Mouse (Mus musculus) limb, embryonic 12.5 days (tissue): ENCODE results near the gene Procr. TPM values are rescaled to one million over a fixed set of nuclear protein-coding genes. Genes with fewer than 3 reads are reported as not detected.

Experiments used
- ATAC-seq: fragments of 200-750 bp; cut with Nextera tagmentation; 2 replicates; pipeline ENCODE4 v1.8.0; 2017; ENCODE audit warnings: low read depth, moderate TSS enrichment; ENCODE audit not compliant: insufficient number of reproducible peaks, insufficient read depth, low FRiP score, low TSS enrichment
- H3K27ac ChIP-seq: fragments of 300-500 bp; sonication (generic); 2 replicates; pipeline ENCODE4 v1.5.1; 2016; ENCODE audit warnings: mild to moderate bottlenecking, moderate library complexity
- H3K27me3 ChIP-seq: fragments of 300-500 bp; sonication (generic); 2 replicates; pipeline ENCODE4 v1.6.1; 2016; ENCODE audit warnings: mild to moderate bottlenecking, moderate library complexity
- H3K36me3 ChIP-seq: fragments of 300-500 bp; sonication (generic); 2 replicates; pipeline ENCODE4 v1.6.1; 2016; ENCODE audit warnings: mild to moderate bottlenecking, moderate library complexity
- H3K4me1 ChIP-seq: fragments of 300-500 bp; sonication (generic); replicated peaks from 2 replicates; pipeline ENCODE4 v1.6.1; 2016
- H3K4me2 ChIP-seq: fragments of 300-500 bp; sonication (generic); 2 replicates; pipeline ENCODE4 v1.6.1; 2016; ENCODE audit warnings: mild to moderate bottlenecking, moderate library complexity
- H3K4me3 ChIP-seq: fragments of 300-500 bp; sonication (generic); replicated peaks from 2 replicates; pipeline ENCODE4 v1.5.1; 2016; ENCODE audit warnings: mild to moderate bottlenecking
- H3K9ac ChIP-seq: fragments of 300-500 bp; sonication (generic); replicated peaks from 2 replicates; pipeline ENCODE4 v1.6.1; 2016; ENCODE audit warnings: mild to moderate bottlenecking, moderate library complexity
- H3K9me3 ChIP-seq: fragments of 300-500 bp; sonication (generic); 2 replicates; pipeline ENCODE4 v1.6.1; 2016; ENCODE audit warnings: mild to moderate bottlenecking, moderate library complexity
- WGBS: fragments of 180-500 bp; shearing (Covaris S2); methylation state at CpG from one replicate; pipeline ENCODE4 v1.1.7; 2016; 5-methylcytosine and 5-hydroxymethylcytosine counted together
- polyA plus RNA-seq: library from polyadenylated mRNA; unstranded; fragments of >200 nt; fragmentation: Nextera tagmentation; extraction: Ambion mirVana; gene quantifications from 2 replicates; pipeline ENCODE4 v1.2.1, GENCODE M21; 2016

Gene Procr
- polyA plus RNA-seq, 1 experiment from 2014 or later = 3.5 TPM

GRCm38 (mm10) chr2:155779066-155779465 lies 28.1 kb downstream of the Procr start:
- H3K36me3 ChIP-seq = no peaks in the 10 kb centered on the region
- H3K27ac ChIP-seq = no peak overlapping the region
- peaks cover 50% of the 10 kb centered on the region for H3K27me3 ChIP-seq
- H3K4me2 ChIP-seq = no peak overlapping the region
- H3K4me3 ChIP-seq = no peak overlapping the region
- 33% methylated on average over 6 of the region's 7 CpGs for WGBS
- H3K4me1 ChIP-seq = peaks cover 7% of the 10 kb centered on the region; the same call in 1 of the 2 replicates
- no peak for ATAC-seq
- no peaks in the 10 kb centered on the region for H3K9me3 ChIP-seq
- no peak overlapping the region for H3K9ac ChIP-seq

DNA sequence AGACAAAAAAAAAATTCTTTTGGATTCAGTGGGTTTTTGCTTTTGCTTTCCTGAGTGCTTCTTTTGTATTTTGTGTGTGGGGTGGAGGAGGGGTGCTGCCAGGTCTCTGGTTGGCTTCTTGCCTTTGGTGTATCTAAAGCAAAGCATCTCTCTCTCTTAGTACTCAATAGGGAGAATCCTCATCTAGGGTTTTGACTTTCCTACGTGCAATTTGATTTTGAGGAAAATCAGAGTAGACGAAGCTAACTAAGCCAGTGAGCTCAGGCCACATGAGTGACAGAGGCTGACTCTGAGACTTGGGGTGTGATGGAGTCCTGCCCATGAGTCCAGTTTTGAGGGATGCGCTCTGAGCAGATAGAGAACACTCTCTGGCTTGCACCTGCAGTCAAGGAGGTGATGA lies 28.6 kb downstream of the Procr start:
- H3K4me3 ChIP-seq = no peak overlapping the region
- peaks cover 47% of the 10 kb centered on the region for H3K27me3 ChIP-seq
- no peak overlapping the region for H3K4me2 ChIP-seq
- 80% methylated on average over 3 of the region's 3 CpGs for WGBS
- no peaks in the 10 kb centered on the region for H3K36me3 ChIP-seq
- peaks cover 7% of the 10 kb centered on the region; the same call in 1 of the 2 replicates for H3K4me1 ChIP-seq
- no peak overlapping the region for H3K9ac ChIP-seq
- no peaks in the 10 kb centered on the region for H3K9me3 ChIP-seq
- no peak overlapping the region for H3K27ac ChIP-seq
- no peak for ATAC-seq

DNA sequence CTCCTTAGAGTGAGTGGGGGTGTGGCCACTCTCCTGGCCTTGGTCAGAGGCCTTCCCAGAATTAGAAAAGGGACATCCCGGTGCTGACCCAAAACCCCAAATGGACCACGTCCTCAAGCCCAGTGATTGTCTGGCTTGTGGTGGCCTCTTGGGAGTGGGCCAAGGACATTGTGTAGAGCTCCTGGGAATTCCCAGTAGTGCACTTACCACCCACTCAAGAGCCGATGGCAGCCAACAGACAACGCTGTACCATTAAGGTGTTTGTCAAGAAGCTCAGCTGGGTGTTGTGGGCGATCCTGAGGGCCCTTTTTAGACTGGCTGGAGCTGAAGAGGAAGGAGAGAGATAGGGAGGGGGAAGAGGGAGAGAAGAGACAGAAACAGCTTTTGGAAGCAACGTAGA lies 33.6 kb downstream of the Procr start:
- no peak overlapping the region for H3K9ac ChIP-seq
- no peaks in the 10 kb centered on the region for H3K9me3 ChIP-seq
- H3K36me3 ChIP-seq = no peaks in the 10 kb centered on the region
- no peaks in the 10 kb centered on the region for H3K4me1 ChIP-seq
- no peak for ATAC-seq
- no peak overlapping the region for H3K27ac ChIP-seq
- WGBS = 80% methylated on average over 6 of the region's 6 CpGs
- no peak overlapping the region for H3K4me2 ChIP-seq
- H3K4me3 ChIP-seq = no peak overlapping the region
- H3K27me3 ChIP-seq = peaks cover 20% of the 10 kb centered on the region

DNA sequence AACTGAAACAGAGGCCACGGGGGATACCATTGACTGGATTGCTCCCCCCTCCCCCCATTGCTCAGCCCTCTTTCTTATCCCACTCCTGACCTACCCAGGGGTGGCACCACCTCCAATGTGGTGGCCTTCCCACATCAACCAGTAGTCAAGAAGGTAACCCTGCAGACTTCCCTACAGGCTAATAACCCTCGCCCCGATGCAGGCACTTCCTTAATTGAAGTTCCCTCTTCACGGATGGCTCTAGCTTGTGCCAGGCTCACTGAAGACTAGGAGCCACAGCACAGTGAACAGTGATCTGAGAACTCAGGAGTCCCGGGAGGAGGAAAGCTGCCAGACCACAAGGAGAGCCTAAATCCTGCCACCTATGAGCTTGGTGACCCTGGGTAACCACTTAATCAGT lies 36.0 kb downstream of the Procr start:
- Histone ChIP-seq H3K4me3 (no peak overlapping the region), H3K27me3 (peaks cover 17% of the 10 kb centered on the region), H3K4me2 (no peak overlapping the region), H3K9ac (no peak overlapping the region), H3K36me3 (no peaks in the 10 kb centered on the region), H3K4me1 (no peaks in the 10 kb centered on the region), H3K27ac (no peak overlapping the region), H3K9me3 (no peaks in the 10 kb centered on the region)
- no peak for ATAC-seq
- 72% methylated on average over 5 of the region's 5 CpGs for WGBS

DNA sequence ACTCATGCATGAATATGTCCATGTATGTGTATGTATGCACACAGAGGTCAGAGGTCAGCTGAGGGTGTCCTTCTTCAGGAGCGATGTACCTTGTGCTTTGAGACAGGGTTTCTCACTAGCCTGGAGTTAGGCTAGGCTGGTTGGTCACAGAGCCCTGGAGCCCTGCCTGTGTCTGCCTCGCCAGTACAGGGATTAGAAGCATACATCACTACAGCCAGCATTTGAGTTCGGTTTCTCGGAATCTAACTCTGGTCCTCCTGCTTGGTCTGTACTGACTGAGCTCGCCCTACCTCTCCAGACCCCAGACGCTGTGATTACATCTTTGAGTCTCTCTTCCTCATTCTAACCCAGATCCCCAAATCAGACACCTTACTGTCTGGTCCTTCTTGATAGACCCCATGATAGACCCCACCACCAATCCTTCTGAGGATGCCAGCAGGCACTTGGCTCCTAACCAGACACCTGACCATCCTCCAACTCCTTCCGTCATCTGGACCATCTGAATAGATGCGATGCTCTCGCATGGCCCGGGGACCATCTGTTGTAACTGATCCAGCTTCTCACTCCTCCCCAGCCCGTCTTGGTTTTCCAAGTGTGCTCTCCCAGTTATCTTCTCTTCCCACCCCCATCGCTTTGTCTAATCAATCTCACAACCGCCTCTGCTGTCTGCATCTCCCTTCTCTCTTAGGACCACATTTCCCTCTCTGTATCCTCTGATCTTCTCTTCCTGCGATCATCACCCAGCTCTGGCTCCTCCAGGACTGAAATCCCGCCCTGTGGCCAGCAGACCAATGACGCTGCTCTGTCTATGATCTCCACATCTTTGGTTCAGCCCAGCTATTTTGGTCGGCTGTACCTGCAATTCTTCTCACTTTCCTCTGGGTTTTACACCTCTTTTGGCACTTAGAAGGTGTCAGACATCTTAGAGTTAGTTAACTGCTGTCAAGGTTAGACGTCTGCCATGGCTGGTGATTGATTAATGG lies 37.3 kb downstream of the Procr start:
- Histone ChIP-seq H3K4me3 (no peak overlapping the region), H3K9me3 (no peaks in the 10 kb centered on the region), H3K36me3 (no peaks in the 10 kb centered on the region), H3K4me2 (no peak overlapping the region), H3K27ac (no peak overlapping the region), H3K27me3 (peaks cover 17% of the 10 kb centered on the region), H3K4me1 (peaks cover 5% of the 10 kb centered on the region; the same call in 1 of the 2 replicates), H3K9ac (no peak overlapping the region)
- WGBS = 59% methylated on average over 18 of the region's 18 CpGs
- no peak for ATAC-seq

GRCm38 (mm10) chr2:155792899-155793298 lies 42.0 kb downstream of the Procr start:
- Histone ChIP-seq H3K4me3 (no peak overlapping the region), H3K4me2 (peak overlapping the region; percentile 44), H3K36me3 (no peaks in the 10 kb centered on the region), H3K27ac (no peak overlapping the region), H3K4me1 (peaks cover 7% of the 10 kb centered on the region; the same call in 1 of the 2 replicates), H3K27me3 (peaks cover 11% of the 10 kb centered on the region), H3K9ac (no peak overlapping the region), H3K9me3 (no peaks in the 10 kb centered on the region)
- WGBS = 21% methylated on average over 12 of the region's 12 CpGs
- ATAC-seq = no peak

DNA sequence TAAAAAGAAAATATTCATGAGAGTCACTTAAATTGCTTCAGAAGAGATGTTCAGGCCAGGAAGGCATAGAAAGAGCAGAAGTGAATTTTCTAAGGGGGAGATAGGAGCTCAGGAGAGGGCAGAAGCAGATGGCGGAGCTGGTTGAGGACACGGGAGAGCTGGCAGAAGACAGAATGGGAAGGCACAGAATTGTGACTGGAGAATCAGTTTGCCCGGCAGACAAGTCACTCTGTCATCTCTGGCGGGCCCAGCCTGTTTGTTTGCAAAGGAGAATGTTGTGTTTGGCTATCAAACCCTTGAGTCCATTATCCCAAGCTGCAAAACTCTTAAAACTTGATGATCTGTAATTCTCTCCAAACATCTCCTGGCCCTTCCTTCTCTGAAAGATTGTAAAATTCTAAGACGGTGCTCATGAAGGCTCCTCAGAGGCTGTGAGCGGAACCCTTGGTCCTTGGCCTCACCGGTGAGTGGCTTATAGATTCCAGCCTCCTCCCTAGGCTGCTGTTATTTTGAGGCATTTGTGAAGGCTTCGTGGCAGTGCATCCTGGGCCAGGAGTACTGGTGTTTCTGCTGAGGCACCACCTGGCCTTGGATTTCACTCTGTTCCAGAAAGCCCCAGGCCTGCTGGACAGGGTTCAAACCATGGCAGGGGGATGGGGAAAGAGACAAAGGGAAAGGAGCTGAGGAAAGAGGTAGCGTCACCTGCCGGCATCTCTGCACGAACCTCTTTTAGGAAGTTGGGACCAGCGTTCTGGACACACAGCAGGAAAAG lies 43.9 kb downstream of the Procr start:
- Histone ChIP-seq H3K27ac (no peak overlapping the region), H3K36me3 (no peaks in the 10 kb centered on the region), H3K27me3 (peaks cover 2% of the 10 kb centered on the region; the same call in 1 of the 2 replicates), H3K9me3 (no peaks in the 10 kb centered on the region), H3K9ac (no peak overlapping the region), H3K4me3 (no peak overlapping the region), H3K4me1 (peaks cover 7% of the 10 kb centered on the region; the same call in 1 of the 2 replicates), H3K4me2 (no peak overlapping the region)
- 81% methylated on average over 12 of the region's 12 CpGs for WGBS
- ATAC-seq = no peak

DNA sequence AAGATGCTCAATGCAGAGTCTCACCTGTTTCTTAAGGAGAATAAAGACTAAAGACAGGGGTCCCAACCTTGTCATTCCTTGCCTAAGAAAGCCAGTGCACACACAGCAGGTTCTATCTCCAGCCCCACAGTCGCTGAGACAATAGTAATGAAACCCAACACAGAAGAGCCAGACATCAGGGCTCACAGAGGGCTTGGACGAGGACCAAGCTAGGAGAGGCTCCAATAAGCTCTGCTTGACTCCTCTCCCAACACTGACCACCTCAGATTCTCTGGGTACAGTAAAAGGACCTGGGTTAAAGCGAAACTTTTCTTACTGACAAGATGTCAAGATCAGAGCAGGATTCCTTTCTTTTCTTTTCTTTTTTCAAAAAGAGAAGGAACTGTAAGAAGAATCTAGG lies 47.7 kb downstream of the Procr start:
- 62% methylated on average over 3 of the region's 3 CpGs for WGBS

DNA sequence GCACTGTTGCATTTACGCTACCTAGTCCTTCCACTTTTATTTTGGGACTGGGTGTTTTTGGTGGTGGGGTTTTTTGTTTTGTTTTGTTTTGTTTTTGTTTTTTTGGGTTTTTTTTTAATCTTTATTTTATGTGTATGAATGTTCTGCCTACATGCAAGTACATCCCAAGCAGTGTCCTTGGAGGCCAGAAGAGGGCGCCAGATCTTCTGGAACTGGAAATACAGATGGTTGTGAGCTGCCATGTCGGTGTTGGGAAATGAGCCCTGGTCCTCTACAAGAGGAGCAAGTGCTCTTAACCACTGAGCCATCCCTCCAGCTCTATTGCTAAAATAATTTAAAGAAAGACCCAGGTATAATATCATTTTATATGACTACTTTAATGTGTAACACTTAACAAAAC lies 51.8 kb downstream of the Procr start:
- Histone ChIP-seq H3K27ac (no peak overlapping the region), H3K4me1 (no peaks in the 10 kb centered on the region), H3K9ac (no peak overlapping the region), H3K4me3 (no peak overlapping the region), H3K9me3 (no peaks in the 10 kb centered on the region), H3K36me3 (no peaks in the 10 kb centered on the region), H3K4me2 (no peak overlapping the region), H3K27me3 (0 out of 2 replicates have a peak, but pooled peaks cover 4% of the 10 kb centered on the region)
- WGBS = 59% methylated on average over 3 of the region's 3 CpGs
- no peak for ATAC-seq

More for the DNA sequence above, 47.7 kb downstream of the Procr start:
- no peak for ATAC-seq
- Histone ChIP-seq H3K27ac (no peak overlapping the region), H3K27me3 (no peaks in the 10 kb centered on the region), H3K4me2 (no peak overlapping the region), H3K4me1 (no peaks in the 10 kb centered on the region), H3K9me3 (no peaks in the 10 kb centered on the region), H3K4me3 (no peak overlapping the region), H3K9ac (no peak overlapping the region), H3K36me3 (no peaks in the 10 kb centered on the region)

GRCm38 (mm10) chr2:155804053-155804452 lies 53.1 kb downstream of the Procr start:
- H3K9ac ChIP-seq = no peak overlapping the region
- no peak for ATAC-seq
- no peak overlapping the region for H3K27ac ChIP-seq
- H3K27me3 ChIP-seq = 0 out of 2 replicates have a peak, but pooled peaks cover 4% of the 10 kb centered on the region
- no peaks in the 10 kb centered on the region for H3K9me3 ChIP-seq
- no peaks in the 10 kb centered on the region for H3K4me1 ChIP-seq
- WGBS = 69% methylated on average over 5 of the region's 5 CpGs
- no peak overlapping the region for H3K4me3 ChIP-seq
- H3K36me3 ChIP-seq = no peaks in the 10 kb centered on the region
- no peak overlapping the region for H3K4me2 ChIP-seq
